Mouse (Mus musculus) megakaryocyte, embryonic 14.5 days (primary cell): ENCODE data around the gene D11Wsu47e.

Experiments used
- FLI1 ChIP-seq: IDR thresholded peaks from 2 replicates; pipeline ENCODE4 v1.6.1; 2012; ENCODE audit warnings: low read length, inconsistent platforms, mixed read lengths
- GATA1 ChIP-seq: IDR thresholded peaks from 3 replicates; pipeline ENCODE4 v1.6.1; 2012; ENCODE audit warnings: mixed read lengths, low read length, inconsistent platforms, borderline replicate concordance

DNA sequence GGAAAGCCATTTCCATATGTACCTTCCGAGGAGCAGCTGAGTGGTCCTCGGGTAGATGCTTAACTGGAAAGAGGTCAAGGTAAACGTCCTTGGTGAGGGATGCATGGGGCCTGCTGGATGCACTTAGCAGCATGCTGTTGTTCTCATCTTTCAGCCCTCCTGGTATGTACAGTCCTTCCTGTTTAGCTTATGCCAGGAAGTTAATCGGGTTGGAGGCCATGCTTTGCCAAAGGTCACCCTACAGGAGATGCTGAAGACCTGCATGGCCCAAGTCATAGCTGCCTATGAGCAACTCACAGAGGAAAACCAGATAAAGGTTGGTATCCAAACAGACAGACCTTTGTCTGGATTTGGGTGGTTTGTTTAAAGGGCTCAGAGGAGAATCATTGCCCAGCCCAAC is 27.0 kb upstream of the D11Wsu47e start:
- TF ChIP-seq GATA1 (no peak), FLI1 (no peak)
